Mouse (Mus musculus) stomach, postnatal 0 days (tissue): ENCODE data around the gene Gkn3.
A peak's percentile ranks its signal among the peaks of the same experiment; 100 is the strongest.

ENCODE experiments used
- CTCF ChIP-seq: IDR thresholded peaks from 2 replicates; pipeline ENCODE4 v1.5.1; 2016; ENCODE audit warnings: antibody characterized with exemption, low read depth, mild to moderate bottlenecking, moderate library complexity
- EP300 ChIP-seq: optimal IDR thresholded peaks from 2 replicates; pipeline ENCODE3; 2016; ENCODE audit warnings: antibody characterized with exemption

DNA sequence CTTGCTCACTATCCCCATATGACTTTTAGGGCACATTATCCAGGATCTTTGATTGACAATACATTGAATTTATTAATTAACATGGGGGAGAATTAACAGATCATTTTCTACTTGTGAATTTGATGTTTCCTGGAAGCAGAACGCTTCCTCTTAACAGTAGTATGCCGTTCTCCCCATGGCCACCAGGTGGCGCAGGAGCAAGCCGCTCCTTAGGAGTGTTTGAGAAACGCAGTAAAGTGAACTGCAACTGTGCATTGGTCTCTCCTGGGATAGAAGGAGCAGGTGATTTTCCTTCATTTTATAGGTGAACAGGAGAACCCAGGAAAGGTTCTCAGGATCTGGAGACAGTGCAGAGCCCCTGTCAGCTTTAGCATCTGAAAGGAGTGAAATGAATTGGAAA, 10.4 kb upstream of the Gkn3 start:
- TF ChIP-seq CTCF (peak; percentile 99), EP300 (no peak)
